Mouse (Mus musculus): ENCODE results near the gene Trmt112.

Gene Trmt112

GRCm38 (mm10) chr19:6909507-6910289 is at the start of gene Trmt112, which contains the start of gene Prdx5:
TSS of gene Trmt112 (plus strand) at chr19:6909698.
TSS of gene Prdx5 (minus strand) at chr19:6910106.
- CTCF ChIA-PET = interaction anchor here (0.5 to 0.6 kb wide), 2 partner anchors 27 to 256 kb away, joined by 3 to 4 read pairs; no protein-coding TSS in a partner anchor

GRCm38 (mm10) chr19:6859971-6860370 is 49.5 kb upstream of the Trmt112 start:
- CTCF ChIA-PET = interaction anchor here (1.0 kb wide), 1 partner anchor 10 kb away, joined by 4 read pairs; no protein-coding TSS in a partner anchor

- CTCF ChIA-PET = interaction anchor here (1.0 kb wide), 1 partner anchor 10 kb away, joined by 4 read pairs; no protein-coding TSS in a partner anchor
Measured at GRCm38 (mm10) chr19:6860706-6861105, 48.8 kb upstream of the Trmt112 start.

- CTCF ChIA-PET = no interaction called here
Measured at GRCm38 (mm10) chr19:6861451-6861850, 48.0 kb upstream of the Trmt112 start.

GRCm38 (mm10) chr19:6869355-6869754 is 40.1 kb upstream of the Trmt112 start:
- CTCF ChIA-PET = interaction anchor here (0.7 kb wide), 2 partner anchors 109 to 126 kb away, joined by 11 to 12 read pairs; partner anchors contain the start of genes Nudt22 and Trpt1

- CTCF ChIA-PET = no interaction called here
Measured at GRCm38 (mm10) chr19:6871574-6872271, 37.8 kb upstream of the Trmt112 start.

GRCm38 (mm10) chr19:6872701-6873100 is 36.8 kb upstream of the Trmt112 start:
- CTCF ChIA-PET = no interaction called here

- CTCF ChIA-PET = interaction anchor here (0.5 to 0.6 kb wide), 2 partner anchors 40 to 206 kb away, joined by 3 to 6 read pairs; no protein-coding TSS in a partner anchor
Measured at GRCm38 (mm10) chr19:6874257-6874656, 35.2 kb upstream of the Trmt112 start.

- CTCF ChIA-PET = interaction anchor here (0.6 to 1.0 kb wide), 2 partner anchors 18 to 332 kb away, joined by 3 to 11 read pairs; partner anchors contain the start of gene Ccdc88b
Measured at GRCm38 (mm10) chr19:6875834-6876233, 33.7 kb upstream of the Trmt112 start.

- CTCF ChIA-PET = no interaction called here
Measured at GRCm38 (mm10) chr19:6876799-6877198, 32.7 kb upstream of the Trmt112 start.

- CTCF ChIA-PET = no interaction called here
Measured at GRCm38 (mm10) chr19:6877965-6878364, 31.5 kb upstream of the Trmt112 start.

GRCm38 (mm10) chr19:6892512-6892911 is 17.0 kb upstream of the Trmt112 start:
- CTCF ChIA-PET = no interaction called here

GRCm38 (mm10) chr19:6893731-6894451 is 15.6 kb upstream of the Trmt112 start:
- CTCF ChIA-PET = no interaction called here

- CTCF ChIA-PET = interaction anchor here (0.6 kb wide), 1 partner anchor 920 kb away, joined by 8 read pairs; no protein-coding TSS in a partner anchor
Measured at GRCm38 (mm10) chr19:6895608-6896305, 13.7 kb upstream of the Trmt112 start.

- CTCF ChIA-PET = no interaction called here
Measured at GRCm38 (mm10) chr19:6899641-6900040, 9.9 kb upstream of the Trmt112 start.

GRCm38 (mm10) chr19:6903031-6903430 is 6.5 kb upstream of the Trmt112 start:
- CTCF ChIA-PET = no interaction called here

- CTCF ChIA-PET = no interaction called here
Measured at GRCm38 (mm10) chr19:6904846-6905245, 4.7 kb upstream of the Trmt112 start.

GRCm38 (mm10) chr19:6905498-6906159 is 3.9 kb upstream of the Trmt112 start:
- CTCF ChIA-PET = no interaction called here

GRCm38 (mm10) chr19:6906199-6906598 is 3.3 kb upstream of the Trmt112 start:
- CTCF ChIA-PET = no interaction called here

- CTCF ChIA-PET = no interaction called here
Measured at GRCm38 (mm10) chr19:6907094-6907493, 2.4 kb upstream of the Trmt112 start.
